Mouse (Mus musculus): ENCODE results near the gene Mindy1. TPM values are rescaled to one million over a fixed set of nuclear protein-coding genes. Genes with fewer than 3 reads are reported as not detected.

The Mindy1 gene
- 10 to 100 TPM; 19.9 to 22.8 TPM for total RNA-seq (2021)
- long read RNA-seq, experiment 1, transcript Mindy1-202 (10 exons, 2,827 nt) = major isoform, 8 of 13 reads
- long read RNA-seq, experiment 1, partial matches to known transcripts = 2 of 13 reads
- long read RNA-seq, experiment 1, other reads (novel, unspliced or antisense) = 2 of 13 reads
- long read RNA-seq, experiment 2, transcript Mindy1-202 (10 exons, 2,827 nt) = major isoform, 9 of 14 reads
- long read RNA-seq, experiment 2, partial matches to known transcripts = 1 of 14 reads
- long read RNA-seq, experiment 2, other reads (novel, unspliced or antisense) = 4 of 14 reads

GRCm38 (mm10) chr3:95281216-95282126 lies at the start of gene Mindy1, which contains the start of gene Prune1:
TSS of gene Mindy1 (plus strand) at chr3:95281345.
TSS of gene Prune1 (minus strand) at chr3:95282076.
- DNase-seq = peak; percentile 98

DNA sequence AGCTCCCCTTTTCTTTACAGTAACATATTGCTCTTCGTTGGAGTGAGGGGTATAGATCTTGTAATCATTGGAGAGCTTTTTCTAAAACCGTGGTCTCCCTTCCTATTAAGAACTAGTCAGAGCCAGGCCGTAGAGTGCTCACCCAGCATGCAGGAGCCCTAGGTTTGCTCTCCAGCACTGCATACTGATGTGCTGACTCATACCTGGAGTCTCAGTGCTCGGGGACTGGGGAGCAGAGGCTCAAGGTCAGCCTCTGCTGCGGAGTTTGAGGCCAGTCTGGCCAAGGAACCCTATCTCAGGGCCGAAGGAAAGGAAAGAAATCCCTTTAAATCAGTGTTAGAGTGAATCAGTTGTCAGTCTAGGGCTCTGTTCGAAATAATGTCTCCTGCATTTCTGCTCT lies 48.4 kb upstream of the Mindy1 start:
- no peak for DNase-seq

- no peak for DNase-seq
These were observed 47.7 kb upstream of the Mindy1 start for GRCm38 (mm10) chr3:95233303-95233980.

DNA sequence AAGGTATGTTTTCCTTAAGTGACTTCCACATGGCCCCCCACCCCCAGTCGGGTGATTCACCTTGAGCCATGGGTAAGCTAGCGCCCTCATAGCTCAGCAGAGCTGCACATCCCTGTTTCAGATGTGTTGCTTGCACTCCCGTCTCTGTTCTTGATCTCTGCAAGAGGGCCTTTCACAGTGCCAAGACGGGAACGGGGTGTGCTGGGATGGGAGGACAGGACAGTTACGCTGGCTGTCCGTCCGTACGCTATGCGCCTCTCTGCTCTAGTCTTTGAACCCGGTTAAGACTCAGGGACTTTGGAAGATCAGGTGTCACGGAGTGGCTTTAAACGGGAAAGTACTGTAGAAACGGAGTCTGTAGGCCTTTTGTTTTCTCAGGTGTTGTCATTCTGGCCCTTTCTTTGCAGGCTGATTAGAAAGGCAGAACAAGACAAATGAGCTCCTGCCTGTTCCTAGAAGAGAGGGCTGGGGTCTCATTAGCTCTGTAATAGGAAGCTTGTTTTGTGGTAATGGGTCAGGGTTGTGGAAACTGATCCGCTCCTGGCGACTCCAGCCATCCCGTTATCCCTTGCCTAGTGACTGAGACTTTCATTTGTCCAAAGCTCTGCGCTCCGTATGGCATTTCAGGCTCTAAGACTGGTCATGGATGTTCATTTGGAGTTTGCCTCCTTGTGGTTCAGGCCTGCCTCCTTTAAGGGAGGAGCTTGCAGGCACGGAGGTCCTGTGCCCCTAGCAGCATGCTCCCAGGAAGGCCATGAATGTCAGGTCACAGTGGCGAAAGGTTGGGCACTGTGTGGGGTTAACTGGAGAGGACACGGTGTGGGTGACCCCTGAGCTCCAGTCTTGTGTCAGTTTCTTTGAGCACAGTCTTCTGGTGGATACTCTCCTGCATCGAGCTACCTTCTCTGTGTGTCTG lies 45.5 kb upstream of the Mindy1 start:
- no peak for DNase-seq

DNA sequence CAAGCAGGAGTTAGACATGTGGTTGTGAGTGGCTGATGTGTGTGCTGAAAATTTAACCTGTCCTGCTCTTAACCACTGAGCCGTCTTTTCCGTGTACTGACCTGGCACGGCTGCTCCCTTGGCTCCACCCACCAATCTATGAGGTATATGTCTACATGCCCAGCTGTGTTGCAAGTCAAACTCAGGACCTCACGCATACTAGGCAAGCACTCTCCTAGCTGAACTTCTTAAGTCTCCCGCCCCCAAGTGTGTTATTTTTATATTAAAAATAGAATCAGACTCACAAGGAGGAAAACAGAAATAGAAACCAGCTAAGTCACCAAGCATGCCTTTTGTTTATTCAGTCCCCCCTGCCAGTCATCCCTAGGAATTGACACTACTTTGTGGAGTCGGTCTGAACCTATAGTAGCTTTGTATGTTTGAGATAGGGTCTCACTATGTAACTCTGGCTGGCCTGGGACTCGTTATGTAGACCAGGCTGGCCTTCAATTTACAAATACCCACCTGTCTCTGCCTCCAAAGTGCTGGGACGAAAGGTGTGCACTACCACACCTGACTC lies 43.5 kb upstream of the Mindy1 start:
- DNase-seq = no peak

- DNase-seq = no peak
These were observed 42.1 kb upstream of the Mindy1 start for GRCm38 (mm10) chr3:95239022-95239421.

DNA sequence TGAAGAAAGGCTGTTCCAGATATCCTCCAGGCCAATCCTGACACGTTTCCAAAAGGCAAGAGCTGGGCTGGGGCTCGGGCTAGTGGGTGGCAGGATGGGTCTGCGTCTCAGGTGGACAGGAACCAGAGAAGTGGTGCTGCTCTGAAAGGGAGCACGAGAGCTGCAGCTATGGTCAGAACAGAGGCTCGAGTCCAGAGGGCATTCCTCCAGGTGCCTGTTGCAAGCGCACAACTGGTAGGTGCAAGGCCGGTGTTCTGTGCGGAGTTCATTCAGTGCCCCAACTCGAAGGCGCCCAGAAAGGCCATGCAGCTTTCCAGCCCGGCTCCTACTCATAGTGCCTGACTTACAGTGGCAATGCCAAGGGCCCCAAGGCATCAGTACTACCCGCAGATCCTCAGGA lies 41.2 kb upstream of the Mindy1 start:
- DNase-seq = no peak

GRCm38 (mm10) chr3:95240900-95241299 lies 40.2 kb upstream of the Mindy1 start:
- DNase-seq = no peak

GRCm38 (mm10) chr3:95241498-95241897 lies 39.6 kb upstream of the Mindy1 start, which contains the start of gene Gm128:
TSS of gene Gm128 (minus strand) at chr3:95241598.
- no peak for DNase-seq

DNA sequence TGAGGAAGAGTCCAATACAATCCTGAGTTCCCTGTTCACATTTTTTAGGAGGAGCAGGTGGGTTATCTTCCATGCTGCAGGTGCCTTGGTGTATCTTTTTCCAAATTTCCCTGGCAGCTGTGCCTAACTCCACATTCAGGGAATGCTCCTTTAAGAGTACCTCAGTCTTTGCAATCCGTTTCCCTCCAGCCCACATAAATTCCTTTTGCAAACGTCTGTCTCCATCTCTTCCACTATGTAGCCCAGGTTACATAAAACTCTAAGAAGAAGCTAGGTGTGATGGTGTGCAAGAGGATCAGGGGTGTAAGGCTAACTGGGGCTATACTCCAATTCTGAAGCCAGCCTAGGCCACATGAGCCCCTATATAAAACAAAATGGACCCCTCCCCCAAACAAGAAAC lies 38.1 kb upstream of the Mindy1 start:
- no peak for DNase-seq

DNA sequence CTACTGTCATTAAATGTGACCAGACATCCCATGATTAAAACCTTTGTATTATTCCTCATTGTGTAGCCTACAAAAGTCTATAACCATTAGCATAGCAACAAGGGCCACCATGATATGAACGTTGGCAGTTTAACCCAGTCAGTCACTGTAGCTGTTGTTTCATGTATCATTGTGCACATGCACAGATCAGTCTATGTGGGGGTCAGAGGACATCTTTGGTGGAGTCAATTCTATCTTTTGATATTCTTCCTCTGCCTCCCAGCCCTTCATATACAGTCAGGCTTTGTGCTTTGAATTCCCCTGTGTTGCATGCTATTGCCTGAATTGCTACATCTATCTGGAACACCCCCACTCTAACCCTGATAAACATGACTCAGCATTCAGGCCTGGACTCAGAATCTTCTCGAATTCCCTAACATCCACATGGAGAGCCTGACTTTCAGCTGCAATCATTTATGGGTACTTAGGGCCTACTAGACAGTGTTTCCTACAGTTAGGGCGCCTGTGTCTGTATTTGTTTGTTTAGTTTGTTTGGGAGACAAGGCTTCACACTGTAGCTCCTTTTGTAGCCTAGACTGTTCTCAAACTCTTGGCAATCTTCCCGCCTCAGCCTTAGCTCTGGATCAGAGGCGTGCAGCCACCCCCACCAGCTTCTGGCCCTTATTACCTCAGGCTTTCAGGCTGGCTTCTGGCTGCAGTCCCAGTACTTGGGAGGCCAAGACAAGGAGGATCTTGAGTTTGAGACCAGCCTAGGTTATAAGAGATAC lies 34.5 kb upstream of the Mindy1 start:
- peak; percentile 25 for DNase-seq

DNA sequence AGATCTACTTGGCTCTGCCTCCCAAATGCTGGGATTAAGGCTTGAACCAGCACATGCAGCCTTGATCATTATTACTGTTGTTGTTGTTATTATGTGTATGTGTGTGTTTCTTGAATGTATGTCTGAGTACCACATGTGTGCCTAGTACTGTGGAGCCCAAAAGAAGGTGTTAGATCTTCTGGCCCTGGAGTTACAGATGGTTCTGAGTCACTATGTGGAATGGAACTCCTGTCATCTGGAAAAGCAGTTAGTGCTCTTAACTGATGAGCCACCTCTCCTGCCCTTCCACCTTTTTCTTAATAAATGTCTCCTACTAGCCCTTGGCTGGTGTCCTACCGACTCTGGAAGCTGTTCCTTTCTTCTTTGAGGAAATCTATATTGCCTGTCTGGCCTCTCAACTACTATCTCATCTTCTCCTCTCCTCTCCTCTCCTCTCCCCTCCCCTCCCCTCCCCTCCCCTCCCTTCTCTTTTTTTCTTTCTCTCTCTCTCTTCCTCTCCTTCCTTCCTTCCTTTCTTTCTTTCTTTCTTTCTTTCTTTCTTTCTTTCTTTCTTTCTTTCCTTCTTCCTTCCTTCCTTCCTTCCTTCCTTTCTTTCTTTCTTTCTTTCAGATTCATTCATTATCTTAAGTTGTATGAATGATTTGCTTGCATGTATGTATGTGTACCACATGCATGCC lies 33.3 kb upstream of the Mindy1 start:
- DNase-seq = no peak

DNA sequence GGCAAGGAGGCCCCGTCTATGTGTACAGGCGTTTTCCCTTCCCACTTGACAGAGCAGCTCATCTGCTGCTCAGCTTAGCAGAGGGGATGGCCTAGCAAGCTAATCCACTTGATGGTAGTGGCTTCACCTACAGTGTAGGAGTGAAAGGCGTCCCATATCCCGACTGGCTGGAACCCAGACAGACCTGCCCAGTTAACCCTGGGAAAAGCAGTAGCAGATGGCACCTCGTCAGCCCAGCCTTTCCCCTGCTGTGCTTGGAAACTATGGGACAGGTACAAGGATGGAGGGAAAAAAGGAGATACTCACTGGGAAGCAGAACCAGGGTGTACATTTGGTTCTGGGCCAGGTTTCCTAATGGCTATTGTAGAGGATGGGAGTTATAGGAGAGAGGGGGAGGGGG lies 30.8 kb upstream of the Mindy1 start:
- DNase-seq = no peak

GRCm38 (mm10) chr3:95250783-95251424 lies 30.2 kb upstream of the Mindy1 start, which contains the start of gene Bnipl:
TSS of gene Bnipl (minus strand) at chr3:95251193.
- DNase-seq = no peak

GRCm38 (mm10) chr3:95256931-95257330 lies 24.2 kb upstream of the Mindy1 start:
- no peak for DNase-seq

DNA sequence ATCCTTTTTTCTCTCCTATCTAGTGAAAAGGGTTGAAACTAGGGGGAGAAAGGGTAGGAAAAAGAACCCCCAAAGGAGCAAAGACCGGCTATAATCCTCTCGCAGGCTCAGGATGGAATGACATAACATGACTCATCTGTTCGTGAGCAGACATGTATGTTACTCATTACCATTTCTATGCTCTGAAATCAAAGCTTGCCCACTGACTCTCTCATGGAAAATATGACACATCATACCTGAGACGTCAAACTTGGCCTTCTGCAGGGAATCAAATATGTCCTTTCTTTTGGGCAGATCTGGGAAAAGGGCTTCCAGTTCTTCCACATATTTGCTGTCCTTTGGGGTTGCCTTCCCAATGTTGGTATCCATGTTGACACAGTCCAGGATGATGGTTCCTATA lies 19.2 kb upstream of the Mindy1 start:
- no peak for DNase-seq

GRCm38 (mm10) chr3:95263089-95263739 lies 17.9 kb upstream of the Mindy1 start:
- DNase-seq = peak; percentile 62

- no peak for DNase-seq
These were observed 16.4 kb upstream of the Mindy1 start for GRCm38 (mm10) chr3:95264724-95265123.

GRCm38 (mm10) chr3:95266052-95266451 lies 15.1 kb upstream of the Mindy1 start:
- DNase-seq = no peak
